Mouse (Mus musculus) hindbrain, embryonic 11.5 days (tissue): ENCODE results near the gene Wipf1. TPM values are rescaled to one million over a fixed set of nuclear protein-coding genes. Genes with fewer than 3 reads are reported as not detected.
A peak's percentile ranks its signal among the peaks of the same experiment; 100 is the strongest.
"Not testable (repeated sequence)": the region's sequence is repeated elsewhere in the genome, so short reads cannot be mapped to it uniquely, and the experiment has no call there.

Source experiments
- ATAC-seq: fragments of 200-750 bp; cut with Nextera tagmentation; 2 replicates; pipeline ENCODE4 v1.8.0; 2017; ENCODE audit warnings: mild to moderate bottlenecking, moderate TSS enrichment, moderate library complexity; ENCODE audit not compliant: low FRiP score
- DNase-seq: peaks from one replicate; pipeline ENCODE4 v3.0.0-alpha.2; 2015; ENCODE audit warnings: low spot score
- H3K27ac ChIP-seq: fragments of 300-500 bp; sonication (generic); 2 replicates; pipeline ENCODE4 v1.5.1; 2014; ENCODE audit warnings: mild to moderate bottlenecking, low read depth, low read length
- H3K27me3 ChIP-seq: fragments of 300-500 bp; sonication (generic); 2 replicates; pipeline ENCODE4 v1.6.1; 2014; ENCODE audit warnings: mild to moderate bottlenecking, low read length, moderate library complexity, mixed read lengths; ENCODE audit not compliant: control insufficient read depth, insufficient read depth
- H3K36me3 ChIP-seq: fragments of 300-500 bp; sonication (generic); 2 replicates; pipeline ENCODE4 v1.6.1; 2014; ENCODE audit warnings: mild to moderate bottlenecking, low read length, moderate library complexity, mixed read lengths; ENCODE audit not compliant: control insufficient read depth, insufficient read depth
- H3K4me1 ChIP-seq: fragments of 300-500 bp; sonication (generic); replicated peaks from 2 replicates; pipeline ENCODE4 v1.6.1; 2014; ENCODE audit warnings: low read length, mixed read lengths; ENCODE audit not compliant: control insufficient read depth, insufficient read depth
- H3K4me2 ChIP-seq: fragments of 300-500 bp; sonication (generic); replicated peaks from 2 replicates; pipeline ENCODE4 v1.6.1; 2014; ENCODE audit warnings: mild to moderate bottlenecking, low read depth, low read length
- H3K4me3 ChIP-seq: fragments of 300-500 bp; sonication (generic); 2 replicates; pipeline ENCODE4 v1.5.1; 2014; ENCODE audit warnings: low read depth, low read length
- H3K9ac ChIP-seq: fragments of 300-500 bp; sonication (generic); 2 replicates; pipeline ENCODE4 v1.6.1; 2014; ENCODE audit warnings: low read depth, low read length
- H3K9me3 ChIP-seq: fragments of 300-500 bp; sonication (generic); 2 replicates; pipeline ENCODE4 v1.6.1; 2016; ENCODE audit warnings: low read length; ENCODE audit not compliant: control insufficient read depth
- WGBS: fragments of 180-500 bp; shearing (Covaris S2); extraction: QIAGEN DNeasy Blood & Tissue Kit; methylation state at CpG from one replicate; pipeline ENCODE4 v1.1.7; 2014; 5-methylcytosine and 5-hydroxymethylcytosine counted together
- polyA plus RNA-seq: library from polyadenylated mRNA; unstranded; fragments of >200 nt; fragmentation: Nextera tagmentation; extraction: Ambion mirVana; gene quantifications from 2 replicates; pipeline ENCODE4 v1.2.1, GENCODE M21; 2014

Wipf1 gene
- polyA plus RNA-seq, 1 experiment from 2014 or later, result 9.7 TPM

DNA sequence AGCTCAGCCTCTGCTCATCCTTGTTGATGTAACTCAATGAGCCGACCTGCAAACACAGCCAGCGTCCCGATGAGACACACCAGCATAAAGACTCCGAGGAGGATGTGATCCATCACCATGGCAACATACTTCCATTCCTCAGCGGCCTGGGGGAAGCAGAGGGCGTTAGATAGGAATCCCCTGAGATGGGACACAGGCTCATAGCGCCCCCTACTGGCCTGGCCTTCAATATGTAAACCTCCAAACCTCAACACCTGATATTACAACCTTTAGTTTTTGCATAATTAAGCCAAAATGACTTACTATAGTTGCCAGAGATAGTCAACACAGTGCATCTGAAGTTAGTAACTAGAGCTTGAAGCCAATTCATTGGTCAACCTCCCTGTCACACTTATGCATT is 36.6 kb upstream of the Wipf1 start:
- WGBS, result 14% methylated on average over 7 of the region's 7 CpGs
- ATAC-seq (no peak), DNase-seq (peak; percentile 52)
- H3K4me2 ChIP-seq, result no peak overlapping the region
- H3K27ac ChIP-seq, result no peak overlapping the region
- H3K9me3 ChIP-seq, result no peaks in the 10 kb centered on the region
- H3K4me3 ChIP-seq, result no peak overlapping the region
- H3K27me3 ChIP-seq, result no peaks in the 10 kb centered on the region
- H3K36me3 ChIP-seq, result no peaks in the 10 kb centered on the region
- H3K9ac ChIP-seq, result no peak overlapping the region
- H3K4me1 ChIP-seq, result no peaks in the 10 kb centered on the region

DNA sequence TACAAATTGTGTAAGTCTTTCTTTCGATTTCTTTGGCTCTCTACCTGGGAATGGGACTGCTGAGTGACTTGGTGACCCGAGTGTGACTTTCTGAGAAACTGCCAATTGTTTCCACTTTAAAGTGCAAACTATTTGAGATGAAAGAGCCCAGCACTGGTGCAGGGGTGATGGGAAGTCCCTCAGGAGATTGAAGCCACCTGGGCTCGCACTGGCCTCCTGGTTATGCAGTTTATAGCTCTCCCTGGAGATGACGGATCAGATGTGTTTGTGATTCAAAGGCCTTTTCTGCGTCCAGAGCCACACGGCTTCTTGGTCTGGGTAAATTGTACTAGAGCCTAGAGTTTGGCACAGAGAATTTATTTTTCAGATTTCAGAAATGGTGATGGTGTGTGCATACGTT is 34.2 kb upstream of the Wipf1 start:
- Histone ChIP-seq H3K27me3 (no peaks in the 10 kb centered on the region), H3K9ac (no peak overlapping the region), H3K36me3 (no peaks in the 10 kb centered on the region), H3K4me3 (no peak overlapping the region), H3K9me3 (no peaks in the 10 kb centered on the region), H3K4me1 (no peaks in the 10 kb centered on the region), H3K27ac (no peak overlapping the region), H3K4me2 (no peak overlapping the region)
- WGBS, result 73% methylated on average over 7 of the region's 7 CpGs
- no peak for DNase-seq
- no peak for ATAC-seq

DNA sequence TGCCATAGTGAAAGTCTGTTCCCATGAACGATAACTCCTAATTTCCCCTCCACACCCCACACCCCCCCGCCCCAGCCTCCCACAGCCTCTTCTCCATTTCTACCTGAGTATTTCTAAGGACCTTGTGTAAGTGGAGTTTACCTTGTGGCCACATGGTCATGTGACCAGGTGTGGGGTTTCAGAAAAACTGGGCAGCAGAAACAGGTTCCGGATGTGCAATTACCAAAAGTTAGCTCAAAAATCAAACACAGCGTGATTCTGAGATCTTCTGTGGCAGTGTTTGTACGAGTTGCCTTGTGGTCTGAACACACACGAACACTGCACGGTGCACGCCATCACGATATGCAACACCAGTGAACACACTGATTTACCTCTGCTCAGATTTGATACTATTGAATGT is 33.1 kb upstream of the Wipf1 start:
- no peak overlapping the region for H3K9ac ChIP-seq
- no peaks in the 10 kb centered on the region for H3K4me1 ChIP-seq
- no peaks in the 10 kb centered on the region for H3K27me3 ChIP-seq
- H3K27ac ChIP-seq, result no peak overlapping the region
- H3K4me2 ChIP-seq, result no peak overlapping the region
- WGBS, result 90% methylated on average over 9 of the region's 9 CpGs
- H3K4me3 ChIP-seq, result no peak overlapping the region
- ATAC-seq (no peak), DNase-seq (no peak)
- no peaks in the 10 kb centered on the region for H3K9me3 ChIP-seq
- H3K36me3 ChIP-seq, result no peaks in the 10 kb centered on the region

- H3K27ac ChIP-seq, result no peak overlapping the region
- peak overlapping the region; percentile 38 for H3K4me3 ChIP-seq
- H3K9ac ChIP-seq, result no peak overlapping the region
Measured at GRCm38 (mm10) chr2:73561665-73562063, 32.1 kb upstream of the Wipf1 start.

GRCm38 (mm10) chr2:73560899-73561664 is 31.5 kb upstream of the Wipf1 start:
- Histone ChIP-seq H3K4me3 (peak overlapping the region; percentile 38), H3K9me3 (no peaks in the 10 kb centered on the region), H3K9ac (peak overlapping the region; percentile 3; the same call in 1 of the 2 replicates), H3K36me3 (no peaks in the 10 kb centered on the region), H3K4me2 (peak overlapping the region; percentile 63), H3K27ac (no peak overlapping the region), H3K27me3 (no peaks in the 10 kb centered on the region), H3K4me1 (no peaks in the 10 kb centered on the region)
- DNase-seq (peak; percentile 54), ATAC-seq (peak; percentile 74)
- WGBS, result 2% methylated on average over 20 of the region's 23 CpGs

More at GRCm38 (mm10) chr2:73561665-73562063, 32.1 kb upstream of the Wipf1 start:
- H3K36me3 ChIP-seq, result no peaks in the 10 kb centered on the region
- ATAC-seq, result peak; percentile 78
- no peaks in the 10 kb centered on the region for H3K4me1 ChIP-seq
- DNase-seq, result peak; percentile 83
- peak overlapping the region; percentile 63 for H3K4me2 ChIP-seq
- H3K27me3 ChIP-seq, result no peaks in the 10 kb centered on the region
- no peaks in the 10 kb centered on the region for H3K9me3 ChIP-seq
- WGBS, result 7% methylated on average over 8 of the region's 8 CpGs

GRCm38 (mm10) chr2:73560445-73560844 is 30.9 kb upstream of the Wipf1 start:
- Histone ChIP-seq H3K9ac (no peak overlapping the region), H3K27ac (no peak overlapping the region), H3K36me3 (no peaks in the 10 kb centered on the region), H3K4me1 (no peaks in the 10 kb centered on the region), H3K9me3 (no peaks in the 10 kb centered on the region), H3K4me2 (peak overlapping the region; percentile 63), H3K27me3 (no peaks in the 10 kb centered on the region), H3K4me3 (peak overlapping the region; percentile 38)
- ATAC-seq (no peak), DNase-seq (no peak)
- 40% methylated on average over 7 of the region's 7 CpGs for WGBS

DNA sequence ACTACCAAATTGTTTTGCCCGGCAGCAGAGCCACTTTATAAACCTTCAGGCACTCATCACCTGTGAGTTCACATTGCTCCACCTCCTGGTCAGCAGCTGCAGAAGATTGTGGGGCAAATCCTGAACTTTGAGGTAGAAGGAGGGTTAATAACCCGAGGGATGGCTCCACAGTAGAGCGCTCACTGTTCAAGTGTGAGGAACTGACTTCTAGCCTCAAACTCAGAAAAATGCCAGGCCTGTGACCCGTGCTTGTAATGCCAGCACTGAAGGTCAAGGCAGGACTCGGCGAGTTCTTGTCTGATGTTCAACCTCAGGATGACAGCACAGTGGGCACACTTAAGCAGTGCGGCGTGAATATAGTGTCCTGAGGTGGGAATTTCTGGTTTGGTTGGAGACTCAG is 28.4 kb upstream of the Wipf1 start:
- H3K9ac ChIP-seq, result no peak overlapping the region
- DNase-seq, result no peak
- 79% methylated on average over 8 of the region's 8 CpGs for WGBS
- H3K27me3 ChIP-seq, result no peaks in the 10 kb centered on the region
- no peak for ATAC-seq
- no peaks in the 10 kb centered on the region for H3K36me3 ChIP-seq
- no peak overlapping the region for H3K4me3 ChIP-seq
- H3K4me1 ChIP-seq, result no peaks in the 10 kb centered on the region
- H3K27ac ChIP-seq, result no peak overlapping the region
- no peak overlapping the region for H3K4me2 ChIP-seq
- no peaks in the 10 kb centered on the region for H3K9me3 ChIP-seq

- DNase-seq, H3K36me3 ChIP-seq, H3K27me3 ChIP-seq, H3K9ac ChIP-seq, H3K4me2 ChIP-seq, ATAC-seq, H3K4me3 ChIP-seq, H3K9me3 ChIP-seq, H3K27ac ChIP-seq, H3K4me1 ChIP-seq: not testable (repeated sequence)
- WGBS, result 98% methylated on average over 3 of the region's 3 CpGs
Measured at GRCm38 (mm10) chr2:73557061-73557460, 27.5 kb upstream of the Wipf1 start.

- Histone ChIP-seq H3K4me3 (no peak overlapping the region), H3K4me2 (no peak overlapping the region), H3K27ac (no peak overlapping the region), H3K4me1 (no peaks in the 10 kb centered on the region), H3K27me3 (no peaks in the 10 kb centered on the region), H3K9ac (no peak overlapping the region), H3K36me3 (no peaks in the 10 kb centered on the region), H3K9me3 (no peaks in the 10 kb centered on the region)
- ATAC-seq (no peak), DNase-seq (no peak)
- WGBS, result 85% methylated on average over 3 of the region's 3 CpGs
Measured at GRCm38 (mm10) chr2:73554389-73554788, 24.9 kb upstream of the Wipf1 start.
